Mouse (Mus musculus) stomach, postnatal 0 days (tissue): Measurements from ENCODE around the gene Ush1c. TPM values are rescaled to one million over a fixed set of nuclear protein-coding genes. Genes with fewer than 3 reads are reported as not detected.

Experiments used
- ATAC-seq: fragments of 200-750 bp; cut with Nextera tagmentation; 2 replicates; pipeline ENCODE4 v1.8.0; 2017; ENCODE audit not compliant: low FRiP score, low TSS enrichment
- DNase-seq: peaks from one replicate; pipeline ENCODE4 v3.0.0-alpha.2; 2016; ENCODE audit warnings: low spot score
- H3K27ac ChIP-seq: fragments of 300-500 bp; sonication (generic); replicated peaks from 2 replicates; pipeline ENCODE4 v1.5.1; 2014; ENCODE audit warnings: mild to moderate bottlenecking, control low read depth
- H3K27me3 ChIP-seq: fragments of 300-500 bp; sonication (generic); 2 replicates; pipeline ENCODE4 v1.6.1; 2014; ENCODE audit warnings: low read length; ENCODE audit not compliant: control insufficient read depth, insufficient read depth
- H3K36me3 ChIP-seq: fragments of 300-500 bp; sonication (generic); 2 replicates; pipeline ENCODE4 v1.6.1; 2014; ENCODE audit warnings: low read length, mixed read lengths; ENCODE audit not compliant: control insufficient read depth, insufficient read depth
- H3K4me1 ChIP-seq: fragments of 300-500 bp; sonication (generic); replicated peaks from 2 replicates; pipeline ENCODE4 v1.6.1; 2014; ENCODE audit warnings: antibody characterized with exemption; ENCODE audit not compliant: control insufficient read depth, insufficient read depth
- H3K4me2 ChIP-seq: fragments of 300-500 bp; sonication (generic); replicated peaks from 2 replicates; pipeline ENCODE4 v1.6.1; 2014; ENCODE audit warnings: low read depth, mild to moderate bottlenecking, control low read depth, moderate library complexity
- H3K4me3 ChIP-seq: fragments of 300-500 bp; sonication (generic); 2 replicates; pipeline ENCODE4 v1.5.1; 2014; ENCODE audit warnings: low read depth, low read length, control low read depth
- H3K9ac ChIP-seq: fragments of 300-500 bp; sonication (generic); 2 replicates; pipeline ENCODE4 v1.6.1; 2014; ENCODE audit warnings: mild to moderate bottlenecking, low read length, control low read depth, mixed read lengths
- H3K9me3 ChIP-seq: fragments of 300-500 bp; sonication (generic); 2 replicates; pipeline ENCODE4 v1.6.1; 2016; ENCODE audit warnings: low read length; ENCODE audit not compliant: control insufficient read depth
- CTCF ChIP-seq: IDR thresholded peaks from 2 replicates; pipeline ENCODE4 v1.5.1; 2016; ENCODE audit warnings: antibody characterized with exemption, low read depth, mild to moderate bottlenecking, moderate library complexity
- EP300 ChIP-seq: optimal IDR thresholded peaks from 2 replicates; pipeline ENCODE3; 2016; ENCODE audit warnings: antibody characterized with exemption
- WGBS: fragments of 180-500 bp; shearing (Covaris S2); extraction: QIAGEN DNeasy Blood & Tissue Kit; methylation state at CpG from one replicate; pipeline ENCODE4 v1.1.7; 2014; 5-methylcytosine and 5-hydroxymethylcytosine counted together
- polyA plus RNA-seq: library from polyadenylated mRNA; unstranded; fragments of >200 nt; fragmentation: Nextera tagmentation; extraction: Ambion mirVana; gene quantifications from 2 replicates; pipeline ENCODE4 v1.2.1, GENCODE M21; 2015

Ush1c gene
- polyA plus RNA-seq, 1 experiment from 2014 or later, result 2.1 TPM

DNA sequence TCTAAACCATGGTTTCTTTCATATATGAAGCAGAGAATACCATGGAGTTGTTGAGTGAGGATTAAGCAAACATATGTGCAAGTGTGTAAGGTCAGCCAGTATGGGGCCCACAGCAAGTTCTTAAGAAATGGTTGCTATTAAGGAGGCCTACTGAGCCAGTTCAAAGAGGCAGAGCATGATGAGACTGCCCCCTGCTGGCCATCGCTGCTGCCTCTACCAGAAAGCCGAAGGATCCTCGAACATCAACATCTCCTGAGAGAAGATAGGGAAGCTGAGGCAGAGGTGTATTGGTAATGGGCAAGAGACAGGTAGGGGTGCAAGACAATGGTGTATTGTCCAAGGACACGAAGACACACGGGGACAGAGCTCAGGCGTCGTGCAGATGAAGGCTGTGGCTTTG lies 12.1 kb downstream of the Ush1c start:
- TF ChIP-seq EP300, result no peak
- TF ChIP-seq CTCF, result peak; percentile 82

DNA sequence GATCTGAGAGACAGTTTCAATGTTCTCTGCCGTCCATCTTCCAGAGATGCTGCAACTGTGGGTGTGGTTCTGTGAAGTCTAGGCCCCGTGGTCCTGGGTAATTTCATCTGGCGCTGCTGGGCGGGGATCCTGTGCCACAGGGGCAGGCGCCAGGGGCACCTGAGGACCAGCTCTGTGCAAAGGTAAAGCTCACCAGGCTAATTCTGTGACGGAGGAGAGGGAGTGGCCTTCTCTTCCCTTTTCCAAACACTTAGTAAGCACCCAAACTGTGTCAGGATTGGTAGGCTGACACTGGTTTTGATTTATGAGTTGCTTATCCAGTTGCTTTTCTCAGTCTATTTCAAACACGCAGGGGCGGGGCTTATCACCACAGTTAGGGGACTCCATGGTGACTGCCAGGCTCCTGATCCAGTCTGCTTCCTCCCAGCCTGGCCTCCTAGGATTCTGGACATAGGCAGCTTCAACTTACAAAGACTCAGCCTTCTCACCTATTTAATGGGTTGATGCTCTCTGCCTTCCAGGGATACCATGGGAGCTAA lies 17.6 kb downstream of the Ush1c start:
- Histone ChIP-seq H3K27ac (no peak overlapping the region), H3K9ac (no peak overlapping the region), H3K4me2 (no peak overlapping the region), H3K36me3 (no peaks in the 10 kb centered on the region), H3K4me3 (no peak overlapping the region), H3K4me1 (no peaks in the 10 kb centered on the region), H3K27me3 (no peaks in the 10 kb centered on the region), H3K9me3 (no peaks in the 10 kb centered on the region)
- ATAC-seq (no peak), DNase-seq (peak; percentile 34)
- no peak for TF ChIP-seq CTCF
- no peak for TF ChIP-seq EP300
- 42% methylated on average over 8 of the region's 8 CpGs for WGBS

More for the DNA sequence above, 12.1 kb downstream of the Ush1c start:
- no peaks in the 10 kb centered on the region for H3K27me3 ChIP-seq
- no peak for ATAC-seq
- no peak overlapping the region for H3K9ac ChIP-seq
- H3K4me1 ChIP-seq, result no peaks in the 10 kb centered on the region
- H3K9me3 ChIP-seq, result no peaks in the 10 kb centered on the region
- no peaks in the 10 kb centered on the region for H3K36me3 ChIP-seq
- H3K4me3 ChIP-seq, result no peak overlapping the region
- no peak overlapping the region for H3K4me2 ChIP-seq
- 28% methylated on average over 7 of the region's 7 CpGs for WGBS
- DNase-seq, result peak; percentile 68
- no peak overlapping the region for H3K27ac ChIP-seq

DNA sequence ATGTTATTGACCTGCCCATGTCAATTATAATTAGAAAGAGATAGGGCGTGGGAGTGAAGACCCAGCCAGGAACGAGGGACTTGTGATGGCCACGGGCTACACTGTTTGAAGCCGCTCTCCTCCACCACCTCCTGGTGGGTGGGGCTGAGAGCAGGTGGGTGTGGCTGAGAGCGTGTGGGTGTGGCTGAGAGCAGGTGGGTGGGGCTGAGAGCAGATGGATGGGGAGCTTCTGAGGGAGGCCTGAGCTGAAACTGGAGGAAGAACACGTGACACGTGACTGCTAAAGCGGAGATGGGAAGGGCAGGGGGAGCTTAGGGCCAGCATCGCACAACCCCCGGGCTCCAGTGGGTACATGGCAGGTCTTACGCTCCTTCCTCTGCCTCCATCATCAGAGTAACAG lies 19.9 kb downstream of the Ush1c start:
- Histone ChIP-seq H3K9me3 (no peaks in the 10 kb centered on the region), H3K4me2 (no peak overlapping the region), H3K4me1 (no peaks in the 10 kb centered on the region), H3K27ac (no peak overlapping the region), H3K36me3 (no peaks in the 10 kb centered on the region), H3K27me3 (no peaks in the 10 kb centered on the region), H3K4me3 (no peak overlapping the region), H3K9ac (no peak overlapping the region)
- WGBS, result 12% methylated on average over 11 of the region's 11 CpGs
- DNase-seq, result peak; percentile 69
- ATAC-seq, result peak; percentile 63
- no peak for TF ChIP-seq EP300
- no peak for TF ChIP-seq CTCF

DNA sequence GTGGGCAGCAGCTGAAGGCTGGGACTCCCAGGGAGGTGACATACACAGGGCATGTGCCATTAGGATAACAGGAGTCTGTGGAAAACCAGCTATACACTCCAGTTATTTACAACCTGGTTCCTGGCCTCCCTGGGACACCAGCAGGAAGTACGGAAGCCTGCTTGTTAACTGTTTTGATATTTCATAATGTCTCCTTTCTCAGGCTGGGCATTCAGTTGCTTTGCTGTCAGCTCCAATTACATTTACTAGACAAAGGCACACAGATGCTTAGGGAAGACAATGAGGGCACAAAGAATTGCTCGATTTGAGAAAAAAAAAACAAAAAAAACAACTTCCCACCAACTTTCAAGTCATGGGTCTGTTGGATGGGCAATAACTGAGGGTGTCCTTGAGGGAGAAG lies 21.8 kb downstream of the Ush1c start:
- no peaks in the 10 kb centered on the region for H3K36me3 ChIP-seq
- no peaks in the 10 kb centered on the region for H3K4me1 ChIP-seq
- no peak for DNase-seq
- no peaks in the 10 kb centered on the region for H3K9me3 ChIP-seq
- no peaks in the 10 kb centered on the region for H3K27me3 ChIP-seq
- ATAC-seq, result no peak
- 72% methylated on average over 2 of the region's 2 CpGs for WGBS
- no peak overlapping the region for H3K4me3 ChIP-seq
- H3K27ac ChIP-seq, result no peak overlapping the region
- TF ChIP-seq CTCF (no peak), EP300 (no peak)
- H3K4me2 ChIP-seq, result no peak overlapping the region
- H3K9ac ChIP-seq, result no peak overlapping the region

DNA sequence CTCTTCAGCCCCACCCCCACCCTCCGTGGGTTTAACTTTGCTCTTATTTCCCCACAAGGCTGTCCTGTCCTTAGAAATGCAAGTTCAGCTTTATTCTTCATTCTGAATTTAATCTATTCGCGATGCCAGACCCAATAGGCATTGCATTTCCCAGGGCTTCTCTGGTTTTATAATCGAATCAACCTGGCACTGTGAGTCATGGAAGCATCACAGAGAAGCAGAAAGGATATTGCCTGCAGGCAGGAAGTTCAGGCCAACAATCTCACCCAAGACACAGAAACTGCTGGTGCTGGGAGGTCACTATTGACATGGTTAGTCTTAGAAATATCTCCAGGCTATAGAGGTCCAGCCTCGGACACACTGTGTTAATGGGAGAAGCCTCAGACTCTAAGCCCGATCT lies 28.0 kb downstream of the Ush1c start:
- no peak overlapping the region for H3K27ac ChIP-seq
- no peaks in the 10 kb centered on the region for H3K36me3 ChIP-seq
- H3K4me2 ChIP-seq, result no peak overlapping the region
- H3K27me3 ChIP-seq, result no peaks in the 10 kb centered on the region
- WGBS, result 79% methylated on average over 6 of the region's 6 CpGs
- ATAC-seq (no peak), DNase-seq (no peak)
- H3K9ac ChIP-seq, result no peak overlapping the region
- H3K9me3 ChIP-seq, result no peaks in the 10 kb centered on the region
- no peak overlapping the region for H3K4me3 ChIP-seq
- TF ChIP-seq CTCF, result no peak
- TF ChIP-seq EP300, result no peak
- no peaks in the 10 kb centered on the region for H3K4me1 ChIP-seq

DNA sequence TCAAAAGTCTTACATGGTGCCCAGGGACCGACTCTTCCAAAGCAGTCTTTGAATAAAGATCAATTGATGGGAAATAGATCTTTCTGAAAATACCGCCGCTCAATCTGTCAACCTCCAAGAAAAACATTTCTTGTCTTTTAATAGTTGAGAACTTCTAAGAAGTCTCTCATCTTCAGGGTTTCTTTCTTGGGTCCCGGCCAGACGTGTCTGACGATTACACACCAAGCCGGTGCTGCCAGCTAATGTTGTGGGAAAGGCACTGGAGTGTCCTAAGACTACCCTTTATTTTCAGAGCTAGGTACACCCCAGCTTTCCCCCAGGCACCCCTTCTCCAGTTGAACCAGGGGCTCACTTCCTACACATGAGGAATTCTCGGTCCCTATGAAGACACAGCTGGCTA lies 30.2 kb downstream of the Ush1c start:
- Histone ChIP-seq H3K36me3 (no peaks in the 10 kb centered on the region), H3K4me1 (no peaks in the 10 kb centered on the region), H3K4me3 (no peak overlapping the region), H3K27me3 (no peaks in the 10 kb centered on the region), H3K9ac (no peak overlapping the region), H3K27ac (no peak overlapping the region), H3K4me2 (no peak overlapping the region), H3K9me3 (no peaks in the 10 kb centered on the region)
- ATAC-seq (no peak), DNase-seq (no peak)
- TF ChIP-seq EP300 (no peak), CTCF (no peak)
- WGBS, result 88% methylated on average over 8 of the region's 8 CpGs
